Comparison of ENCODE assay signal across 12 mouse cellular contexts in the genomic region with DNA sequence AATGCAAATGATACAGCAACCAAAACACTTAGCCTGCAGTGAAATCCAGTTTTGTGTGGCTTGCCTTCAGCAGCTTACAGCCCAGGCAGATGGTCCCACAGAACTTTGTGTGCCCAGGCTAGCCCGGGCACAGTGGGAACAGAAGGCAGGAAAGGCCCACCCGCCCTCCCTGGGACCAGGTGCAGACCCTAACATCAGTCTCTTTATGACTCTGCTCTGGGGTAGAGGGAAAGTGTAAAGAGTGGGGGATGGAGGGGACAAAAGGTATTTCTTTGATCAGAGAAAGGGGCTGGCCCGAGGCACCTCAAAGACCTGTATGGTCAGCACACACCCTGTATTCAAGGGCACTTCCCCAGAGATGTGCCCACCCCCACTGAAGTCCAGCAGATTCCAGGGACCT. TPM values are rescaled to one million over a fixed set of nuclear protein-coding genes. Genes with fewer than 3 reads are reported as not detected.
DNase-seq lines count a peak whose midpoint lies in the region; ATAC-seq and TF ChIP-seq lines count a peak whose summit lies in the region.
"Had no signal": no experiment of that assay in that cellular context is flagged by ENCODE, and none has a peak within 500 bp of the region (broad histone marks: within the 10 kb centered on the region; RNA-seq: fewer than 3 reads in every experiment).

No protein-coding gene starts in this region.

- 47% methylated on average over 3 of the region's 3 CpGs for WGBS in heart, embryonic 15.5 days
- 27% methylated on average over 3 of the region's 3 CpGs for WGBS in lung, embryonic 14.5 days
- 32% methylated on average over 3 of the region's 3 CpGs for WGBS in embryonic facial prominence, embryonic 15.5 days
- 13% methylated on average over 3 of the region's 3 CpGs for WGBS in limb, embryonic 15.5 days

- no peaks in the 10 kb centered on the region for H3K9me3 ChIP-seq in heart, embryonic 15.5 days (replicated peaks)
- no peaks in the 10 kb centered on the region for H3K9me3 ChIP-seq in lung, embryonic 14.5 days (ENCODE audit: low read depth, low read length)
- H3K9me3 ChIP-seq in embryonic facial prominence, embryonic 15.5 days (replicated peaks), result no peaks in the 10 kb centered on the region
- H3K9me3 ChIP-seq in limb, embryonic 15.5 days, result no peaks in the 10 kb centered on the region
- H3K9me3 ChIP-seq: liver, embryonic 13.5 days; megakaryocyte, embryonic 14.5 days had no signal

- no peak for DNase-seq in heart, postnatal 4 days
- DNase-seq in lung, embryonic 14.5 days, result no peak
- no peak for DNase-seq in lung, adult 18-20 months
- no peak for DNase-seq in layer of hippocampus, adult 9-10 months (ENCODE audit: low spot score)
- no peak for DNase-seq in Muller cell, postnatal 12 days (ENCODE audit: inconsistent ontology term)
- DNase-seq: cerebellum, postnatal 14 days; liver, embryonic 13.5 days had no signal

- no peak overlapping the region for H3K4me3 ChIP-seq in heart, embryonic 15.5 days
- no peak overlapping the region for H3K4me3 ChIP-seq in lung, embryonic 14.5 days (ENCODE audit: low read depth, low read length)
- no peak overlapping the region for H3K4me3 ChIP-seq in embryonic facial prominence, embryonic 15.5 days (replicated peaks)
- no peak overlapping the region for H3K4me3 ChIP-seq in limb, embryonic 15.5 days
- H3K4me3 ChIP-seq: liver, embryonic 13.5 days; megakaryocyte, embryonic 14.5 days had no signal

- H3K27me3 ChIP-seq in heart, embryonic 15.5 days, result no peaks in the 10 kb centered on the region
- no peaks in the 10 kb centered on the region for H3K27me3 ChIP-seq in lung, embryonic 14.5 days (ENCODE audit: insufficient read depth, low read length)
- no peaks in the 10 kb centered on the region for H3K27me3 ChIP-seq in embryonic facial prominence, embryonic 15.5 days
- H3K27me3 ChIP-seq in limb, embryonic 15.5 days, result no peaks in the 10 kb centered on the region
- H3K27me3 ChIP-seq: liver, embryonic 13.5 days; megakaryocyte, embryonic 14.5 days had no signal

- ATAC-seq in heart, embryonic 15.5 days (replicated peaks; ENCODE audit: insufficient number of reproducible peaks, insufficient read depth, low FRiP score, low read depth), result no peak
- no peak; the same call in 1 of the 2 replicates for ATAC-seq in lung, embryonic 14.5 days (ENCODE audit: insufficient read depth)
- no peak for ATAC-seq in embryonic facial prominence, embryonic 15.5 days (ENCODE audit: insufficient number of reproducible peaks, low FRiP score, low TSS enrichment, low read depth)
- no peak for ATAC-seq in limb, embryonic 15.5 days (ENCODE audit: insufficient number of reproducible peaks, low FRiP score, low TSS enrichment, low read depth)
- ATAC-seq: CD4-positive, CD25-positive, alpha-beta regulatory T cell, adult 4 months had no signal

- H3K36me3 ChIP-seq in heart, embryonic 15.5 days, result no peaks in the 10 kb centered on the region
- H3K36me3 ChIP-seq in lung, embryonic 14.5 days (ENCODE audit: insufficient read depth), result 0 out of 2 replicates have a peak, but pooled peaks cover 7% of the 10 kb centered on the region
- no peaks in the 10 kb centered on the region for H3K36me3 ChIP-seq in embryonic facial prominence, embryonic 15.5 days
- no peaks in the 10 kb centered on the region for H3K36me3 ChIP-seq in limb, embryonic 15.5 days
- H3K36me3 ChIP-seq: liver, embryonic 13.5 days had no signal

- peaks cover 60% of the 10 kb centered on the region for H3K4me1 ChIP-seq in heart, embryonic 15.5 days (replicated peaks)
- peaks cover 38% of the 10 kb centered on the region for H3K4me1 ChIP-seq in lung, embryonic 14.5 days (ENCODE audit: insufficient read depth)
- H3K4me1 ChIP-seq in embryonic facial prominence, embryonic 15.5 days, result peaks cover 83% of the 10 kb centered on the region
- peaks cover 73% of the 10 kb centered on the region for H3K4me1 ChIP-seq in limb, embryonic 15.5 days

- H3K4me2 ChIP-seq in heart, embryonic 15.5 days, result no peak overlapping the region
- peak overlapping the region; percentile 21 for H3K4me2 ChIP-seq in lung, embryonic 14.5 days
- no peak overlapping the region for H3K4me2 ChIP-seq in embryonic facial prominence, embryonic 15.5 days (replicated peaks)
- H3K4me2 ChIP-seq in limb, embryonic 15.5 days, result no peak overlapping the region; the same call in 1 of the 2 replicates
- H3K4me2 ChIP-seq: liver, embryonic 13.5 days had no signal

- TF ChIP-seq CTCF in lung, embryonic 14.5 days (IDR thresholded peaks at IDR 0.05; ENCODE audit: low read depth), result no peak

- peak overlapping the region; percentile 42 for H3K27ac ChIP-seq in heart, embryonic 15.5 days
- H3K27ac ChIP-seq in lung, embryonic 14.5 days (ENCODE audit: low read depth), result peak overlapping the region; percentile 91
- H3K27ac ChIP-seq in embryonic facial prominence, embryonic 15.5 days (replicated peaks), result peak overlapping the region; percentile 73
- peak overlapping the region; percentile 34 for H3K27ac ChIP-seq in limb, embryonic 15.5 days
- H3K27ac ChIP-seq: liver, embryonic 13.5 days had no signal

- H3K9ac ChIP-seq in heart, embryonic 15.5 days, result no peak overlapping the region
- H3K9ac ChIP-seq in lung, embryonic 14.5 days, result no peak overlapping the region
- H3K9ac ChIP-seq in embryonic facial prominence, embryonic 15.5 days, result no peak overlapping the region
- no peak overlapping the region for H3K9ac ChIP-seq in limb, embryonic 15.5 days
- H3K9ac ChIP-seq: liver, embryonic 13.5 days had no signal

RNA-seq across cellular contexts. Expression of a gene that starts 16.1 kb away (rescaled TPM):
- polyA plus RNA-seq in heart, embryonic 15.5 days (2015; fragmentation: Nextera tagmentation; extraction: Ambion mirVana), result 34.1 and 49.5 TPM in 2 replicates
- total RNA-seq in heart, postnatal 4 days (2021), result 10 to 100 TPM; 34.8 to 36.2 TPM
- 79.5 and 99.3 TPM in 2 replicates for polyA plus RNA-seq in lung, embryonic 14.5 days (2014; fragmentation: Nextera tagmentation; extraction: Ambion mirVana)
- polyA plus RNA-seq in embryonic facial prominence, embryonic 15.5 days (2015; fragmentation: Nextera tagmentation; extraction: Ambion mirVana), result 156 and 161 TPM in 2 replicates
- polyA plus RNA-seq in limb, embryonic 15.5 days (2015; fragmentation: Nextera tagmentation; extraction: Ambion mirVana), result 122 and 123 TPM in 2 replicates
- polyA plus RNA-seq: CD4-positive, CD25-positive, alpha-beta regulatory T cell, adult 4 months had no signal

RNA-seq across cellular contexts. Expression of a gene that starts 32.6 kb away (rescaled TPM):
- polyA plus RNA-seq in heart, embryonic 15.5 days (2015; fragmentation: Nextera tagmentation; extraction: Ambion mirVana), result 20.2 and 24.2 TPM in 2 replicates
- total RNA-seq in heart, postnatal 4 days (2021), result 10 to 100 TPM; 18.9 TPM
- 20.2 and 21.4 TPM in 2 replicates for polyA plus RNA-seq in lung, embryonic 14.5 days (2014; fragmentation: Nextera tagmentation; extraction: Ambion mirVana)
- 23.4 and 24.5 TPM in 2 replicates for polyA plus RNA-seq in embryonic facial prominence, embryonic 15.5 days (2015; fragmentation: Nextera tagmentation; extraction: Ambion mirVana)
- 20.5 and 22.3 TPM in 2 replicates for polyA plus RNA-seq in limb, embryonic 15.5 days (2015; fragmentation: Nextera tagmentation; extraction: Ambion mirVana)

RNA-seq across cellular contexts. Expression of a gene that starts 32.8 kb away (rescaled TPM):
- polyA plus RNA-seq in heart, embryonic 15.5 days (2015; fragmentation: Nextera tagmentation; extraction: Ambion mirVana), result 94.3 and 102 TPM in 2 replicates
- total RNA-seq in heart, postnatal 4 days (2021), result 100 to 1,000 TPM; 107 to 109 TPM
- polyA plus RNA-seq in lung, embryonic 14.5 days (2014; fragmentation: Nextera tagmentation; extraction: Ambion mirVana), result 113 and 114 TPM in 2 replicates
- polyA plus RNA-seq in embryonic facial prominence, embryonic 15.5 days (2015; fragmentation: Nextera tagmentation; extraction: Ambion mirVana), result 92.9 and 95.8 TPM in 2 replicates
- polyA plus RNA-seq in limb, embryonic 15.5 days (2015; fragmentation: Nextera tagmentation; extraction: Ambion mirVana), result 88.4 and 91.3 TPM in 2 replicates

RNA-seq across cellular contexts. Expression of a gene that starts 36.9 kb away (rescaled TPM):
- 32.8 and 44.9 TPM in 2 replicates for polyA plus RNA-seq in heart, embryonic 15.5 days (2015; fragmentation: Nextera tagmentation; extraction: Ambion mirVana)
- total RNA-seq in heart, postnatal 4 days (2021), result 10 to 100 TPM; 65.5 to 66.6 TPM
- polyA plus RNA-seq in lung, embryonic 14.5 days (2014; fragmentation: Nextera tagmentation; extraction: Ambion mirVana), result 36.6 TPM in 2 replicates
- polyA plus RNA-seq in embryonic facial prominence, embryonic 15.5 days (2015; fragmentation: Nextera tagmentation; extraction: Ambion mirVana), result 64.0 and 64.1 TPM in 2 replicates
- 53.4 and 63.3 TPM in 2 replicates for polyA plus RNA-seq in limb, embryonic 15.5 days (2015; fragmentation: Nextera tagmentation; extraction: Ambion mirVana)

RNA-seq across cellular contexts. Expression of a gene that starts 57.3 kb away (rescaled TPM):
- polyA plus RNA-seq in heart, embryonic 15.5 days (2015; fragmentation: Nextera tagmentation; extraction: Ambion mirVana), result 8.7 and 14.6 TPM in 2 replicates
- 100 to 1,000 TPM; 184 to 210 TPM for total RNA-seq in heart, postnatal 4 days (2021)
- 11.4 and 15.1 TPM in 2 replicates for polyA plus RNA-seq in lung, embryonic 14.5 days (2014; fragmentation: Nextera tagmentation; extraction: Ambion mirVana)
- polyA plus RNA-seq in embryonic facial prominence, embryonic 15.5 days (2015; fragmentation: Nextera tagmentation; extraction: Ambion mirVana), result 8.6 and 8.8 TPM in 2 replicates
- polyA plus RNA-seq in limb, embryonic 15.5 days (2015; fragmentation: Nextera tagmentation; extraction: Ambion mirVana), result 6.4 and 7.1 TPM in 2 replicates

Comparison
In these comparisons a context has a peak if more than half of its experiments do, and no peak if none do; other contexts are left out.
1. H3K27ac ChIP-seq: peak in every context shown above with its lines; median percentile 91 in lung, embryonic 14.5 days; 73 in embryonic facial prominence, embryonic 15.5 days; 42 in heart, embryonic 15.5 days; 34 in limb, embryonic 15.5 days.